Mouse (Mus musculus) MEL (cell line): ENCODE data around the gene Grm2. TPM values are rescaled to one million over a fixed set of nuclear protein-coding genes. Genes with fewer than 3 reads are reported as not detected.

Experiments
- DNase-seq: peaks from one replicate; pipeline ENCODE4 v3.0.0; 2011; ENCODE audit warnings: low read depth, low spot score
- H3K27ac ChIP-seq: 2 replicates; pipeline ENCODE4 v1.5.1; 2012; ENCODE audit warnings: low read depth, mild to moderate bottlenecking, control low read depth, low read length, moderate library complexity; ENCODE audit not compliant: control insufficient read depth
- H3K27me3 ChIP-seq, 2 experiments: fragments of 150-350 bp in 1 of 2; sonication (generic) in 1 of 2; 2 replicates each; pipeline ENCODE4 v1.6.1; 2012; ENCODE audit warnings: low read length in 2 of 2, mild to moderate bottlenecking in 2 of 2, improper control_type of control experiment in 1 of 2, moderate library complexity in 1 of 2; ENCODE audit not compliant: insufficient read depth in 2 of 2, control insufficient read depth in 1 of 2
- H3K36me3 ChIP-seq, 2 experiments: 2 replicates each; pipeline ENCODE4 v1.6.1; 2012 to 2014; ENCODE audit warnings: low read length in 2 of 2, improper control_type of control experiment in 1 of 2, inconsistent platforms in 1 of 2, mild to moderate bottlenecking in 1 of 2; ENCODE audit not compliant: insufficient read depth in 2 of 2, control insufficient read depth in 1 of 2
- H3K4me1 ChIP-seq, 2 experiments: fragments of 150-350 bp in 1 of 2; sonication (generic) in 1 of 2; 2 replicates each; pipeline ENCODE4 v1.6.1; 2012; ENCODE audit warnings: low read length in 2 of 2, improper control_type of control experiment in 1 of 2, mild to moderate bottlenecking in 1 of 2; ENCODE audit not compliant: insufficient read depth in 2 of 2, control insufficient read depth in 1 of 2
- H3K4me3 ChIP-seq, 2 experiments: fragments of 150-350 bp in 1 of 2; sonication (generic) in 1 of 2; 2 replicates each; pipeline ENCODE4 v1.5.1; 2012; ENCODE audit warnings: low read depth in 2 of 2, low read length in 2 of 2, mild to moderate bottlenecking in 2 of 2, moderate library complexity in 2 of 2, control low read depth in 1 of 2, improper control_type of control experiment in 1 of 2; ENCODE audit not compliant: control insufficient read depth in 1 of 2, insufficient read depth in 1 of 2
- H3K79me2 ChIP-seq: 2 replicates; pipeline ENCODE4 v1.6.1; 2012; ENCODE audit warnings: mild to moderate bottlenecking, low read length, moderate library complexity; ENCODE audit not compliant: control insufficient read depth, poor library complexity, insufficient read depth
- H3K9ac ChIP-seq: 2 replicates; pipeline ENCODE4 v1.6.1; 2012; ENCODE audit warnings: low read depth, mild to moderate bottlenecking, control low read depth, low read length, moderate library complexity; ENCODE audit not compliant: control insufficient read depth, poor library complexity, severe bottlenecking
- H3K9me3 ChIP-seq: fragments of 150-350 bp; sonication (generic); replicated peaks from 2 replicates; pipeline ENCODE4 v1.6.1; 2012; ENCODE audit warnings: mild to moderate bottlenecking, low read length, improper control_type of control experiment, moderate library complexity; ENCODE audit not compliant: insufficient read depth
- BHLHE40 ChIP-seq: IDR thresholded peaks from 2 replicates; pipeline ENCODE4 v1.6.1; 2012; ENCODE audit warnings: low read depth, mild to moderate bottlenecking, inconsistent platforms, low read length, improper control_type of control experiment, borderline replicate concordance
- CHD1 ChIP-seq: IDR thresholded peaks from 2 replicates; pipeline ENCODE4 v1.6.1; 2012; ENCODE audit warnings: low read depth, mild to moderate bottlenecking, inconsistent platforms, low read length, improper control_type of control experiment
- CHD2 ChIP-seq: IDR thresholded peaks from 2 replicates; pipeline ENCODE4 v1.6.1; 2011; ENCODE audit warnings: low read length, improper control_type of control experiment
- CTCF ChIP-seq, 3 experiments: IDR thresholded peaks in 2 of 3; conservative IDR thresholded peaks in 1 of 3; 2 replicates each; pipeline ENCODE4 v1.5.1; 2011 to 2012; ENCODE audit warnings: low read length in 3 of 3, low read depth in 2 of 3, mild to moderate bottlenecking in 2 of 3, improper control_type of control experiment in 1 of 3, inconsistent platforms in 1 of 3, mixed read lengths in 1 of 3, moderate library complexity in 1 of 3; ENCODE audit not compliant: control insufficient read depth in 1 of 3, insufficient read depth in 1 of 3, poor library complexity in 1 of 3, severe bottlenecking in 1 of 3
- ELF1 ChIP-seq: IDR thresholded peaks from 2 replicates; pipeline ENCODE4 v1.6.1; 2014; ENCODE audit warnings: low read depth, mild to moderate bottlenecking, inconsistent platforms, low read length, improper control_type of control experiment, moderate library complexity
- ETS1 ChIP-seq: IDR thresholded peaks from 2 replicates; pipeline ENCODE4 v1.6.1; 2012; ENCODE audit warnings: low read depth, mild to moderate bottlenecking, inconsistent platforms, low read length, improper control_type of control experiment, moderate library complexity
- GABPA ChIP-seq: IDR thresholded peaks from 2 replicates; pipeline ENCODE4 v1.6.1; 2012; ENCODE audit warnings: low read depth, mild to moderate bottlenecking, inconsistent platforms, low read length, improper control_type of control experiment, moderate library complexity
- KAT2A ChIP-seq: conservative IDR thresholded peaks from 2 replicates; pipeline ENCODE4 v1.6.1; 2012; ENCODE audit warnings: low read depth, low read length, improper control_type of control experiment, inconsistent platforms
- MAFK ChIP-seq: IDR thresholded peaks from 2 replicates; pipeline ENCODE4 v1.6.1; 2011; ENCODE audit warnings: low read depth, mild to moderate bottlenecking, low read length, improper control_type of control experiment, borderline replicate concordance
- MAZ ChIP-seq: IDR thresholded peaks from 2 replicates; pipeline ENCODE4 v1.6.1; 2012; ENCODE audit warnings: low read depth, mild to moderate bottlenecking, inconsistent platforms, low read length, improper control_type of control experiment
- MEF2A ChIP-seq: IDR thresholded peaks from 2 replicates; pipeline ENCODE4 v1.6.1; 2014; ENCODE audit warnings: low read depth, mild to moderate bottlenecking, inconsistent platforms, low read length, improper control_type of control experiment; ENCODE audit not compliant: poor library complexity, insufficient replicate concordance, severe bottlenecking; ENCODE audit errors: extremely low read depth
- MXI1 ChIP-seq: IDR thresholded peaks from 2 replicates; pipeline ENCODE4 v1.6.1; 2011; ENCODE audit warnings: mild to moderate bottlenecking, low read depth, low read length, improper control_type of control experiment
- MYC ChIP-seq: IDR thresholded peaks from 2 replicates; pipeline ENCODE4 v1.6.1; 2011; ENCODE audit warnings: low read depth, mild to moderate bottlenecking, low read length, improper control_type of control experiment, moderate library complexity
- NRF1 ChIP-seq: IDR thresholded peaks from 2 replicates; pipeline ENCODE4 v1.6.1; 2014; ENCODE audit warnings: low read depth, mild to moderate bottlenecking, inconsistent platforms, low read length, improper control_type of control experiment, moderate library complexity; ENCODE audit not compliant: poor library complexity, insufficient read depth, severe bottlenecking
- POLR2A ChIP-seq, 2 experiments: IDR thresholded peaks; 2 replicates each; pipeline ENCODE4 v1.6.1; 2011 to 2012; ENCODE audit warnings: low read length in 2 of 2, mild to moderate bottlenecking in 2 of 2, control low read depth in 1 of 2, improper control_type of control experiment in 1 of 2, low read depth in 1 of 2, moderate library complexity in 1 of 2; ENCODE audit not compliant: control insufficient read depth in 1 of 2, insufficient read depth in 1 of 2, poor library complexity in 1 of 2
- POLR2AphosphoS2 ChIP-seq: IDR thresholded peaks from 2 replicates; pipeline ENCODE4 v1.6.1; 2011; ENCODE audit warnings: low read length, improper control_type of control experiment
- RAD21 ChIP-seq: IDR thresholded peaks from 2 replicates; pipeline ENCODE4 v1.6.1; 2011; ENCODE audit warnings: mild to moderate bottlenecking, low read depth, low read length, improper control_type of control experiment
- RCOR1 ChIP-seq: IDR thresholded peaks from 2 replicates; pipeline ENCODE4 v1.6.1; 2012; ENCODE audit warnings: low read depth, mild to moderate bottlenecking, inconsistent platforms, low read length, improper control_type of control experiment
- SIN3A ChIP-seq: IDR thresholded peaks from 2 replicates; pipeline ENCODE4 v1.6.1; 2012; ENCODE audit warnings: low read length, improper control_type of control experiment, inconsistent platforms
- SMC3 ChIP-seq: IDR thresholded peaks from 2 replicates; pipeline ENCODE4 v1.6.1; 2011; ENCODE audit warnings: low read depth, low read length, improper control_type of control experiment
- TCF12 ChIP-seq: IDR thresholded peaks from 2 replicates; pipeline ENCODE4 v1.6.1; 2014; ENCODE audit warnings: low read depth, mild to moderate bottlenecking, inconsistent platforms, low read length, improper control_type of control experiment, moderate library complexity
- UBTF ChIP-seq: IDR thresholded peaks from 2 replicates; pipeline ENCODE4 v1.6.1; 2012; ENCODE audit warnings: low read depth, mild to moderate bottlenecking, inconsistent platforms, low read length, improper control_type of control experiment, moderate library complexity, borderline replicate concordance; ENCODE audit not compliant: insufficient read depth
- USF1 ChIP-seq: IDR thresholded peaks from 2 replicates; pipeline ENCODE4 v1.6.1; 2014; ENCODE audit warnings: low read depth, mild to moderate bottlenecking, inconsistent platforms, low read length, improper control_type of control experiment, moderate library complexity
- ZKSCAN1 ChIP-seq: IDR thresholded peaks from 2 replicates; pipeline ENCODE4 v1.6.1; 2012; ENCODE audit warnings: low read depth, mild to moderate bottlenecking, inconsistent platforms, low read length, improper control_type of control experiment, moderate library complexity
- ZMIZ1 ChIP-seq: IDR thresholded peaks from 2 replicates; pipeline ENCODE4 v1.6.1; 2012; ENCODE audit warnings: low read depth, mild to moderate bottlenecking, inconsistent platforms, low read length, improper control_type of control experiment, moderate library complexity
- ZNF384 ChIP-seq: IDR thresholded peaks from 2 replicates; pipeline ENCODE4 v1.6.1; 2012; ENCODE audit warnings: low read depth, mild to moderate bottlenecking, inconsistent platforms, low read length, improper control_type of control experiment
- polyA plus RNA-seq, 2 experiments: library from polyadenylated mRNA; stranded (reverse) in 1 of 2; unstranded in 1 of 2; fragments of >175 nt in 1 of 2; fragments of >200 nt in 1 of 2; gene quantifications; 2 replicates each; pipeline versions ENCODE4 v1.2.1 to v1.2.4; 2012; ENCODE audit warnings: low replicate concordance in 2 of 2, low read depth in 1 of 2; ENCODE audit not compliant: insufficient read length in 2 of 2, insufficient read depth in 1 of 2, missing spikeins in 1 of 2
- total RNA-seq: library from RNA; depleted of rRNA; stranded (reverse); fragments of 300-350 nt; gene quantifications from 2 replicates; pipeline ENCODE4 v1.2.3, GENCODE M21; 2012

The Grm2 gene
- total and polyA plus RNA-seq, 3 experiments, result not detected

- Histone ChIP-seq H3K79me2 (peaks cover 3% of the 10 kb centered on the region; the same call in 1 of the 2 replicates), H3K9ac (no peak overlapping the region), H3K36me3 (peaks cover 0 to 5% of the 10 kb centered on the region in 2 experiments; a peak in 2 of 4 replicates), H3K9me3 (no peaks in the 10 kb centered on the region), H3K4me3 (no peak overlapping the region), H3K27me3 (no peaks in the 10 kb centered on the region), H3K4me1 (peaks cover 0 to 5% of the 10 kb centered on the region in 2 experiments; a peak in 2 of 4 replicates), H3K27ac (no peak overlapping the region)
- TF ChIP-seq POLR2AphosphoS2, result no peak
- no peak for TF ChIP-seq MAFK
- TF ChIP-seq ELF1, result no peak
- no peak for TF ChIP-seq GABPA
- no peak for TF ChIP-seq UBTF
- no peak for TF ChIP-seq BHLHE40
- no peak for TF ChIP-seq MYC
- no peak for TF ChIP-seq CHD2
- TF ChIP-seq ZKSCAN1, result no peak
- no peak for TF ChIP-seq SIN3A
- TF ChIP-seq CTCF (IDR thresholded peaks at IDR 0.05 in 2 of 3, conservative IDR thresholded peaks at IDR 0.05 in 1 of 3; ENCODE audit: control insufficient read depth in 1 of 3, insufficient read depth in 1 of 3, low read depth in 2 of 3, low read length in 3 of 3, poor library complexity in 1 of 3, severe bottlenecking in 1 of 3), result no peak
- TF ChIP-seq NRF1, result no peak
- TF ChIP-seq RCOR1, result no peak
- TF ChIP-seq SMC3, result no peak
- TF ChIP-seq MXI1, result no peak
- no peak for TF ChIP-seq ZMIZ1
- TF ChIP-seq RAD21, result no peak
- no peak for TF ChIP-seq ZNF384
- no peak for DNase-seq
Measured at GRCm38 (mm10) chr9:106681026-106681425, 25.1 kb upstream of the Grm2 start.

GRCm38 (mm10) chr9:106678242-106678641, 22.4 kb upstream of the Grm2 start:
- DNase-seq, result no peak
- Histone ChIP-seq H3K9me3 (no peaks in the 10 kb centered on the region), H3K4me3 (no peak overlapping the region), H3K27ac (no peak overlapping the region), H3K36me3 (peaks cover 0 to 4% of the 10 kb centered on the region in 2 experiments; a peak in 3 of 4 replicates), H3K4me1 (peaks cover 0 to 1% of the 10 kb centered on the region in 2 experiments; a peak in 1 of 4 replicates), H3K9ac (no peak overlapping the region), H3K79me2 (no peaks in the 10 kb centered on the region), H3K27me3 (no peaks in the 10 kb centered on the region)
- TF ChIP-seq SMC3, result no peak
- no peak for TF ChIP-seq NRF1
- no peak for TF ChIP-seq MAZ
- no peak for TF ChIP-seq SIN3A
- TF ChIP-seq CHD2, result no peak
- no peak for TF ChIP-seq MAFK
- no peak for TF ChIP-seq ETS1
- no peak for TF ChIP-seq ZMIZ1
- TF ChIP-seq KAT2A, result no peak
- TF ChIP-seq POLR2A (IDR thresholded peaks at IDR 0.05; ENCODE audit: control insufficient read depth in 1 of 2, insufficient read depth in 1 of 2, low read depth in 1 of 2, low read length in 2 of 2, poor library complexity in 1 of 2), result no peak
- no peak for TF ChIP-seq USF1
- TF ChIP-seq GABPA, result no peak
- TF ChIP-seq RAD21, result no peak
- no peak for TF ChIP-seq MEF2A
- TF ChIP-seq TCF12, result no peak
- TF ChIP-seq CHD1, result no peak
